Mouse (Mus musculus) retina, adult 2 months (tissue): ENCODE data around the gene AW549877.

Experiments
- DNase-seq: peaks from one replicate; pipeline ENCODE4 v3.0.0-alpha.2; 2012; ENCODE audit warnings: low read depth, low spot score

Gene AW549877

DNA sequence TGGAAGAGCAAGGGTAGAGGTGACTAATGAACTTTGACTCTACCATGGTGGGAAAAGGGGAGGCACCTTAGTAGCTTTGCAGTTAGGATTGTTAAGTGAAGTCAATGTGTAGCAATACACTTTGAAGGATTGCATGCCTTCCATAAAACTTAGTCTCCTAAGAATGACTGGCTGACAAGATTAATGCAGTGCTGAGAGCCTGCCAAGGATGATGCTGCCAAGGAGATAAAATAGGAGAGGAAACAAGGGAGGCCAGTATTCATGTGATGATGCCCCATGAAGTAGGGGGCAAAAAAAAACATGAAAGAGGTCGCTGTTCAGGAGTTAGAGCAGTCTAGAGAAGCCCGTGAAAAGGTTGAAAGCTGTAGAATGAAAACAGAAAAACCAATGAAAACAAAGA, 10.7 kb downstream of the AW549877 start:
- DNase-seq = no peak

DNA sequence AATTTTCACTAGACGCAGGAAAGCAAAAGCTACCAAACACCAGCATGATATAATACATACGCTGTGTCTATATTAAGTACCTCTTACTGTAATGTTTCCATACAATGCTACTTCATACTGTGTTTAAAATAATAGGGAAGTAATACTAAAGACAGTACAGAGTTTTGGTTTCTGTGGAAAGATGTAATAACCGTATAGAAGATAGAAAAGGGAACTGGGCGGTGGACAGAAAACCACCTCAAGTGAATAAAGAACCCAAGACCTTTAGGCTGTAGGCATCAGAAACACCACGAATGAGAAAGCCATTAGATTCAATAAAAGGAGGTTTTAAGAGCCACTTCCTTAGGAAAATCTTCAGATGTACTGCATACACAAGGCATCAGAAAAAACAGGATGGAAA, 12.8 kb downstream of the AW549877 start:
- DNase-seq = no peak

DNA sequence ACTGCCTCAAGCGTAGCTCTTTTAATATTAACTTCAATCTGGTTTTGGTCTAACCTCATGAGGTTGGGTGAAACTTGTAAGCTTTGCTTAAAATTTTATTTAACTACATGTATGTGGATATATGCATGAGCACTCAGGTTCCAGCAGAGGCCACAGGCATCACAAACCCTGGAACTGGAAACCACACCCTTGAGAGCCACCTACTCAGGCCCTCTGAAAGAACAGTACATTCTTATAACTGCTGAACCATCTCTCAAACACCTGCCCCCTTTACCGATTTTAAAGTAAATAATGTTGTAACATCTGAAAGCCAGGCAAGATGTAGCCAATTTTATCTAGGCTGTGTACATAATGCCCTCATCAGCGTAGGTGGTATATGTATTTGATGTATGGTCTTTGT, 15.7 kb downstream of the AW549877 start:
- DNase-seq = no peak

DNA sequence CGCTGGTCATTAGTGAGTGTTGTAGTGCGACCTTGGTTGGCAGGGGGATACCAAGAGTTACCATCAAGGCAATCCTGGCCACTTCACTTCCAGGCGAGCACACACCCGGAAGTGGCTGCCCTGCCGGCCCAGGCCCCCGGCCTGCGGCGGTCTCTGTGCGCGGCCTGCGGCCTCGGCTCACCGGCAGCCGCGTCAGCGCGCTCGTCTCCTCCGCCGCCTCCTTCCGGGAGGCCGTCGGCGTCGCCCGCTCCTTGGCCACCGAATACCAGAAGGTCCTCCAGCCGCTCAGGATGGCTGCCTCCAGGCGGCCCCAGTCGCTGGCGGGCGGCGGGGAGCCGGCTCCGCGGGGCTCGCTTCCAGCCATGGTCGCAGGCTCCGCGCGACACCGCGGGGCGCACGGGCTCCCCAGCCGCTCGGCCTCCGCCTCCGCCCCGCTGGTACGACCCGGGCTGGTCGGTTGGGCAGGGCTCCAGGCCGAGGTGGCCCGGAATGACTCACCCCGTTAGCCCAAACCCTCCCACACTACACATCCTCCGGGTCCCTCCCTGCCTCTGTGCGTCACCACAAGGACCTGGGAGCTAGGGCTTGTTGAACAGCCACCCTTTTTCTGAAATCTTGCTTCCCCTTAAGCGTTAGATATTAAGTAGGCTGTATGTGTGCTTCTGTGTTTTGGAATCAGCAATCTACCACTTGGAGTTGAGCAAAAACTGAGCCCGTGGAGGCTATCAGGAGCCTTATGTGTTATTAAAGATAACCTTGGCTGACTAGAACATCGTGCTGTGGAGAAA, 16.3 kb downstream of the AW549877 start, which contains the start of gene Fbxo4:
Gene Fbxo4 (minus strand): TSS at position 513 of the 788 bp plus-strand sequence.
- DNase-seq = no peak

DNA sequence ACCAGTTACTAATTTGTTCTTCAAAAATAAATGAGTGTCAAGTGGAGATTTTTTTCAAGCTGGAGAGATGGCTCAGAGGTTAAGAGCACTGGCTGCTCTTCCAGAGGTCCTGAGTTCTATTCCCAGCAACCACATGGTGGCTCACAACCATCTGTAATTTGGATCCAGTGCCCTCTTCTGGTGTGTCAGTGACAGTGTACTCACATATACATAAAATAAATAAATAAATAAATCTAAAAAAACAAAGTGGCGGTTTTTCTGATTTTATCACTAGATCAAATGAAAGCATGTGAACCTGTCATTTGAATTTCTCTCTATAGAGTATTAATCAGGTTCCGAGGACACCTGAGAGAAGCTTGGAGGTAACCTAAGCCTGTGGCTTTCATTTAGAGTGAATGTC, 17.3 kb downstream of the AW549877 start:
- no peak for DNase-seq

DNA sequence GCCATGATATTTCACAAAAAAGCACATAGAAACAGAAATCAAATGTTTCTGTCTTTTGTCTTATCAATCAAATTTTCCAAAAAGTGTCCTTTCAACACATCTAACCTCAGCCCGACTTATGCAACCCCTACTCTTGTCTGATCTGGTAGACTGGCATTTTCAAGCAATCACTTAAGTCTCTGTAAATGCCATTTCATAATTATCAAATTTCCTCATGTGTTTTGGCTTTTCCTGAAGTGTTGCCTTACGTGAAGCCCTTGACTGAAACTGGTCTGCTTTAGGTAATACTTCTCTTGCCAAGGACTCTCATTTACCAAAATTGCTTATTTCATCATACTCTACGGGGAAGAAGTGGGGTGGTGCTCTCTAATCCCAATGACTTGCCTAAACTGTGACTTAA, 22.2 kb downstream of the AW549877 start:
- no peak for DNase-seq

DNA sequence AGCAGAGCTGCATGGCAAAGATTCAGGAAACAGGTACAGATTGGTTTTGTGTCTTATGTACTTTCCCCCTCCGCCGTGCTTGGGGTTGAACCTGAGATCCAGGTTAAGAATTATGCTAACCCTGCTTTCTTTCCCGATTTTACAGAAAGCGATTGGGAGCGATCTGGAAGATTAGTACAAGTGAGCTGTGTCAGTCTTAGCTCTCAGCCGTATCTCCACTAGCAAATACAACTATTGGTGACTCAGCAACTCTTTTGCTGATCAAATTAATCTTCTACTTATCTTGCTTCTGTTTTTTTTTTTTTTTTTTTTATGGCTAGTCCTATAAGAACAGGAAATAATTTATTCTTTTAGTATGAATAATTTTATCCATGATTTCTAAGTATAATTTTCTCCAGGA, 25.4 kb downstream of the AW549877 start:
- no peak for DNase-seq

DNA sequence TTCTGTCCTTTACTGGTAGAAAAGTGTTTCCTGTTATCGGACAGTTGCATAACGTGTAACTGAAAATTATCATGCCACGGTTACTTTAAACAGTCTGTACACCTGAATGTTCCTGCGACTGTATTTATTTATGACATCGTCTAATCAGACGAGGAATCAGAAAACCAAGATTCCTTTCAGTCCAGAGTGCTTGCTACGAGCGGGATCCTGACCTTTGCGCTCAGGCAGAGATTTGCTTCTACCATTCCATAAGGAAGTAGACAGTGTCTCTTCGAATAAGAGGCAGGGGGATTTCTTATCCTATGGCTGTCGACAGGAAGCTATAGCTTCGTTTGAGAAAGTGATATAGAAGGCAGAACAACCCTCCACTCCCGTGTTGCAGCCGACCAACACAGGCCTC, 25.8 kb downstream of the AW549877 start:
- no peak for DNase-seq

DNA sequence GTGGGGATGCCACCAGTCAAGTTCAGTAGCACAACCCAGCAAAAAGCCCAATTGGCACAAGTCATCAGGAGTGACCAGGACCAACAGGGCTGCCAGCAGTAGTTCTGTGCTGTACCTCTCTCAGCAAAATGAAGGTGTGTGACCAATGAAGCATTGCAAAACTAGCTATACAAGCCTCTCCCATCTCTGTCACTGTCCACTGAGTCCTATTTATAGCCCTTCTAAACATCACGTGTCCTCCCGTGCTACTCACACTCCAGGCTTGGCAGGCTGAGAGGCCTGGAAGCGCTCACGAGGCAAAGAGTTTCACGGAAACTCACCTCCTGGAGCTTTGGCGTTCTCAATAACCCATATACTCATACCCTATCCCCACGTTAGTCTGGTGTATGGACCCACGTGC, 33.3 kb downstream of the AW549877 start:
- DNase-seq = no peak

DNA sequence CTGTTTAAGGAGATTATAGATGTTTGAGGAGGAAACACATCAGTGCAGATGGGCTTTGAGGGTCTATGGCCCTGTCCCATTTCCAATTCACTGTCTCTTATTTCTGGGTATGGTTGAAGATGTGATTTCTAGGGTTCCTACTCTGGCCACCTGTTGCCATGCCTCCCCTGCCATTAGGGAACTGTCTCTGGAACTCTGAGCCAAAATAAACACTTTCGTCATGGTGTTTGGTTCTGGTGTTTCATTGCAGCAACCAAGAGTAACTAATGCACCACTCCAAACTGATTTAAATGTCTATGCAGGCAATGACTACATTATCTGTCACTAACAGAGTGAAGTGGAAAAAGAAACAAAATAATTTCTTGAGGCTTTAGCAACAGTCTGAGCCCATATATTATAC, 35.5 kb downstream of the AW549877 start:
- DNase-seq = no peak

DNA sequence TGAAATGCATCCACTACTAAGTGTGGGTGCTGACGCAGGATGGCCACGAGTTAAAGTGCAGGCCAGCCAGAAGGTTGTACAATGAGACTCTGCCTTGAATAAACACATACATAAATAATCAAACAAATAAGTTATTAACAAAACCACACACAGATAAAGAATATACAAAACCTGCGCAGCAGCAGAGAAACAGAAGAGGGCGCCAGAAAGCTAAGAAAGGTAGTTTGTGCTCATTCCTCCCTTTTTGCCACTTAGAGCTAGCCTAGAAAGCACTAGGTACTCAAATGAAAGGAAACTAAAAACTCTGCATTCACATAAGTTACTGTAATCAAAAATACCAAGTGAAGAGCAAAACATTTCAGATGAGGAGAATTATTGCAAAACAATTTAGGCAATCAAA, 37.6 kb downstream of the AW549877 start:
- no peak for DNase-seq

DNA sequence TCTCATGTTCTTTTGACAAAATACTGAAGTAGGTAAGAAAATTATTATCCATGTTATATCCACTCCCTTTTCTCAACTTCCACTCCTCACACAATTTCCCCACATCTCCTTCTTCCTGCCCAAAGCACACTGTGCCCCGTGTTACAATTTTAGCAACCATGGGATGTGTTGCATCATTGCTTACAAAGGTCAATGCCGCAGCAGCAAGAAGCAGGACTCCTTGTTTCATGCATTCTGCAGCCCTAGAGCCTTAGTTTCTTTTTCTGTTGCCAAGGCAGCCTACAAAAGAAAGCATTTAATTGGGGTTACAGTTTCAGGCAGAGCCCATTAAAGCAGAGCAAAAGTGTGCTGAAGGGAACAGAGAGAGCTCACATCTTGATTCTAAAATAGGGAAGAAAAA, 40.6 kb downstream of the AW549877 start:
- DNase-seq = no peak

DNA sequence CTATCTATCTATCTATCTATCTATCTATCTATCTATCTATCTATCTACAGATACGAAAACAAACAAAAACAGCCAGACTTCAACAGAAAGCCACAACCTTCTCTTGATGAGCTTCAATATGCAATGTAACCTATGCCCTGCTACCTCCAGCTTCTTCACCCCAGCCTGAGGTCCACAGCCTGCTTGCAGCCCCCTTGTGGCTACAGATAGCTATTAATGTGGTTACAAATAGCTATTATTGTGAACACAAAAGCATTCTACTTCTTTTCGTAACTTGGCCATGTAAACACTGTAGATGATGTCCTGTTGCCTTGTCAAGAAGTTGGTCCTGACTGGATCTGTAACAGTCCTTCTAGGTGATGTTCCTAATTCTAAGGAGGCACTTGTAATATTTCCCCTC, 57.4 kb downstream of the AW549877 start:
- no peak for DNase-seq

DNA sequence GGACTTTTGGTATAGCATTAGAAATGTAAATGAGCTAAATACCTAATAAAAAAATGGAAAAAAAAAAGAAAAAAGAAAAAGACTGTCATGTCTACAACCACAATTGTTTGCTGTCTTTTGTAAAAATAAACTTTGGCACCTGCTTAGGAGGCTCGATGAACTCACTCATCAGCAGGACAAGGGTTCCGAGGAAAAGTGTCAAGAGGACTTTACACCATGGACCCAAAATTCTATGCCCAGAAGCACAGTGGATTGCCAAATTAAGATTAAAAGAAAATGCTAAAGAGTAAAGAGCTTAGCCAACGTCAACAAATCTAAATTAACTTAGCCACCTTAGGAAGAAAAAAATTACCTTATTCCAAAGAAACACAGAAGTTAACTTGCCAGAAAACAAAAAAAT, 59.5 kb downstream of the AW549877 start:
- no peak for DNase-seq

DNA sequence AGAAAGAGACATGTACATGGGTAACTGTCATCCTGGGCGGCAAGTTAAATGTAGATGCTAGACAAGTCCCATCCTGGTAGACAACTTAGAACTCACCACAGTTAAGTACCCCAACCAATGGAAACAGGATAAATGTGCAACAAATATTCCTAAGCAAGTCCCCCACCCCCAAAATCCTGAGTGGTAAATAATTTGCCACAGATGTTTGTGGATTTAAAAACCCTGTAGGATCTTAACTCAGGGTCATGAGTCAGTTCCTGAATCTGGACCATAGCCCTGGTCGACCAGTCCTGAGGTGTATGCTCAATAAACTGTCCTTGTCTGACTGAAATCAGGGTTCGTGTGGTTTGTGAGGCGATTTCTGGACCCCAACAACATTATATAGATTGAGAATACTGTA, 62.1 kb downstream of the AW549877 start:
- no peak for DNase-seq
